Mouse (Mus musculus): ENCODE measurements at regions not wholly inside any gene's neighbourhood (a gene's known extent, or its start where the extent isn't known, plus 50 kb on each side); places are given as distances from the start of the nearest gene placed in this dataset. TPM values are rescaled to one million over a fixed set of nuclear protein-coding genes. Genes with fewer than 3 reads are reported as not detected.

GRCm38 (mm10) chr3:35547696-35548095 lies 206.2 kb upstream of the Atp11b start:
- TF ChIP-seq CTCF (IDR thresholded peaks at IDR 0.05) = no peak
- TF ChIP-seq EP300 (IDR thresholded peaks at IDR 0.05) = no peak
- DNase-seq (ENCODE audit: low spot score) = no peak
- Histone ChIP-seq H3K27me3 (replicated peaks; ENCODE audit: insufficient read depth, low read length) (no peaks in the 10 kb centered on the region), H3K4me1 (ENCODE audit: insufficient read depth, low read depth, low read length) (no peaks in the 10 kb centered on the region), H3K4me2 (replicated peaks; ENCODE audit: low read depth, low read length) (no peak overlapping the region), H3K9ac (replicated peaks; ENCODE audit: low read depth) (no peak overlapping the region), H3K27ac (ENCODE audit: low read length) (no peak overlapping the region), H3K4me3 (ENCODE audit: low read depth, low read length) (no peak overlapping the region), H3K36me3 (ENCODE audit: insufficient read depth, low read length) (no peaks in the 10 kb centered on the region), H3K9me3 (ENCODE audit: low read length) (no peaks in the 10 kb centered on the region)
- ATAC-seq = no peak

GRCm38 (mm10) chr3:35551791-35552190 lies 202.1 kb upstream of the Atp11b start:
- no peak for ATAC-seq
- no peak for TF ChIP-seq CTCF (IDR thresholded peaks at IDR 0.05)
- no peak for TF ChIP-seq EP300 (IDR thresholded peaks at IDR 0.05)
- Histone ChIP-seq H3K4me2 (replicated peaks; ENCODE audit: low read depth, low read length) (no peak overlapping the region), H3K9ac (replicated peaks; ENCODE audit: low read depth) (no peak overlapping the region), H3K4me3 (ENCODE audit: low read depth, low read length) (no peak overlapping the region), H3K36me3 (ENCODE audit: insufficient read depth, low read length) (no peaks in the 10 kb centered on the region), H3K4me1 (ENCODE audit: insufficient read depth, low read depth, low read length) (no peaks in the 10 kb centered on the region), H3K9me3 (ENCODE audit: low read length) (no peaks in the 10 kb centered on the region), H3K27ac (ENCODE audit: low read length) (no peak overlapping the region), H3K27me3 (replicated peaks; ENCODE audit: insufficient read depth, low read length) (no peaks in the 10 kb centered on the region)
- DNase-seq (ENCODE audit: low spot score) = no peak
- 84% methylated on average over 9 of the region's 9 CpGs for WGBS

- H3K9me3 ChIP-seq (ENCODE audit: low read length) = no peaks in the 10 kb centered on the region
- H3K4me1 ChIP-seq (ENCODE audit: insufficient read depth, low read depth, low read length) = no peaks in the 10 kb centered on the region
- DNase-seq (ENCODE audit: low spot score) (no peak), ATAC-seq (no peak)
- H3K9ac ChIP-seq (replicated peaks; ENCODE audit: low read depth) = no peak overlapping the region
- H3K27me3 ChIP-seq (replicated peaks; ENCODE audit: insufficient read depth, low read length) = no peaks in the 10 kb centered on the region
- H3K4me2 ChIP-seq (replicated peaks; ENCODE audit: low read depth, low read length) = no peak overlapping the region
- H3K4me3 ChIP-seq (ENCODE audit: low read depth, low read length) = no peak overlapping the region
- WGBS = 91% methylated on average over 10 of the region's 10 CpGs
- no peaks in the 10 kb centered on the region for H3K36me3 ChIP-seq (ENCODE audit: insufficient read depth, low read length)
- TF ChIP-seq EP300 (IDR thresholded peaks at IDR 0.05) (no peak), CTCF (IDR thresholded peaks at IDR 0.05) (no peak)
- no peak overlapping the region for H3K27ac ChIP-seq (ENCODE audit: low read length)
Measured at GRCm38 (mm10) chr3:35560425-35560824, 193.5 kb upstream of the Atp11b start.

GRCm38 (mm10) chr3:35574402-35574801 lies 179.5 kb upstream of the Atp11b start:
- no peak for ATAC-seq
- DNase-seq (ENCODE audit: low spot score) = no peak
- no peaks in the 10 kb centered on the region for H3K4me1 ChIP-seq (ENCODE audit: insufficient read depth, low read depth, low read length)

More at GRCm38 (mm10) chr3:35574402-35574801, 179.5 kb upstream of the Atp11b start:
- Histone ChIP-seq H3K4me2 (replicated peaks; ENCODE audit: low read depth, low read length) (no peak overlapping the region), H3K9ac (replicated peaks; ENCODE audit: low read depth) (no peak overlapping the region), H3K36me3 (ENCODE audit: insufficient read depth, low read length) (no peaks in the 10 kb centered on the region), H3K27me3 (replicated peaks; ENCODE audit: insufficient read depth, low read length) (no peaks in the 10 kb centered on the region), H3K4me3 (ENCODE audit: low read depth, low read length) (no peak overlapping the region), H3K27ac (ENCODE audit: low read length) (no peak overlapping the region), H3K9me3 (ENCODE audit: low read length) (no peaks in the 10 kb centered on the region)
- WGBS = 24% methylated on average over 10 of the region's 10 CpGs
- peak; percentile 57 for TF ChIP-seq CTCF (IDR thresholded peaks at IDR 0.05)
- no peak for TF ChIP-seq EP300 (IDR thresholded peaks at IDR 0.05)

Small RNA genes lying in the stretch of these regions (microRNA-seq; reads per million reads assigned to microRNA genes)
- not detected for gene Gm25442

Measured in lung, postnatal 0 days (tissue).